Mouse (Mus musculus): ENCODE measurements at regions not wholly inside any gene's neighbourhood (a gene's known extent, or its start where the extent isn't known, plus 50 kb on each side); places are given as distances from the start of the nearest gene placed in this dataset.
"Not testable (repeated sequence)": the region's sequence is repeated elsewhere in the genome, so short reads cannot be mapped to it uniquely, and the experiment has no call there.

- peak; percentile 13 for DNase-seq (ENCODE audit: low read depth, low spot score)
These were observed 254.4 kb upstream of the Lrrc4c start for GRCm38 (mm10) chr2:96063571-96063970.

GRCm38 (mm10) chr2:96108451-96108850, 209.5 kb upstream of the Lrrc4c start:
- DNase-seq (ENCODE audit: low read depth, low spot score) = not testable (repeated sequence)

GRCm38 (mm10) chr2:96120081-96120480, 197.9 kb upstream of the Lrrc4c start:
- peak; percentile 27 for DNase-seq (ENCODE audit: low read depth, low spot score)

- DNase-seq (ENCODE audit: low read depth, low spot score) = no peak
These were observed 179.4 kb upstream of the Lrrc4c start for GRCm38 (mm10) chr2:96138570-96138969.

- DNase-seq (ENCODE audit: low read depth, low spot score) = no peak
These were observed 162.7 kb upstream of the Lrrc4c start for GRCm38 (mm10) chr2:96155295-96155694.

GRCm38 (mm10) chr2:96166624-96167023, 151.3 kb upstream of the Lrrc4c start:
- DNase-seq (ENCODE audit: low read depth, low spot score) = no peak
